Mouse (Mus musculus): ENCODE data around the gene Eif5a. TPM values are rescaled to one million over a fixed set of nuclear protein-coding genes. Genes with fewer than 3 reads are reported as not detected.

The Eif5a gene
- total RNA-seq, 1 experiment from 2014 or later, result 155 TPM

DNA sequence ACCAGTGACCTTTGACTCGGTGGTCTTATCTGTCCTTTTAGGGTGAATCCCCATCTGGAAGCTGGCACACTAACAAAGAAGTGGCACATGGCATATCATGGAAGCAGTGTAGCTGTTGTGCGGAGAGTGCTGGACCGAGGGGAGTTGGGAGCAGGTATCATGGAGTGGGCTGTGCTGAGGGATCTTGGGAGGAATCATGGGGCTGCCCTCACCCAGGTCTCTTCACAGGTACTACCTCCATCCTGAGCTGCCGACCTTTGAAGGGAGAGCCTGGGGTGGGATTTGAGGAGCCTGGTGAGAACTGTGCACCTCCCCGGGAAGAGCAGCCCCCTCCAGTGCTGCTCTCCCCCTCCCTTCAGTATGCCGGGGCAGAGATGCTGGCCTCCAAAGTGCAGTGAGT is 10.1 kb downstream of the Eif5a start:
- no peak for ATAC-seq (ENCODE audit: extremely low read depth, insufficient number of reproducible peaks, low FRiP score, poor library complexity, severe bottlenecking)

- ATAC-seq (ENCODE audit: extremely low read depth, insufficient number of reproducible peaks, low FRiP score, poor library complexity, severe bottlenecking), result no peak
Observed at GRCm38 (mm10) chr11:69910781-69911560, 10.8 kb downstream of the Eif5a start.

- no peak for ATAC-seq (ENCODE audit: extremely low read depth, insufficient number of reproducible peaks, low FRiP score, poor library complexity, severe bottlenecking)
Observed at GRCm38 (mm10) chr11:69910177-69910576, 11.6 kb downstream of the Eif5a start.

DNA sequence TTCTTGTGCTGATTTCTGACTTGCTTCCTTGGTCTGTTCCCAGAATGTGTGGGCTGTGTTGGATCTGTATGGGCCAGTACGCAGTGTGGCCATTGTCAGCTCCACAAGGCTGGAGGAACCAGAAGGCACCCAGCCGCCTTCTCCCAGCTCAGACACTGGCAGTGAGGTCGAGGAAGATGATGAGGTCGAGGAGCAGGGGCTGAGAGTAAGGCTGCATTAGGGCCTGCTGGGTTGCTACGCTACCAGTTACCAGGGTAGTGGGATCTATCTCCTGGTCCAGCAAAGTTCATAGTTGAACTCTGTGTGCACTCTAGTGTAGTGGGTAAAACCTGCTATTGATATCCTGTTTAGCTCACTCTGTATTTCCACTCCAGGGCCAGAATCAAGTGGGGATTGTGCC is 12.6 kb downstream of the Eif5a start:
- no peak for ATAC-seq (ENCODE audit: extremely low read depth, insufficient number of reproducible peaks, low FRiP score, poor library complexity, severe bottlenecking)

- no peak for ATAC-seq (ENCODE audit: extremely low read depth, insufficient number of reproducible peaks, low FRiP score, poor library complexity, severe bottlenecking)
Observed at GRCm38 (mm10) chr11:69908645-69909044, 13.1 kb downstream of the Eif5a start.

GRCm38 (mm10) chr11:69904311-69904710 is 17.4 kb downstream of the Eif5a start:
- no peak for ATAC-seq (ENCODE audit: extremely low read depth, insufficient number of reproducible peaks, low FRiP score, poor library complexity, severe bottlenecking)

DNA sequence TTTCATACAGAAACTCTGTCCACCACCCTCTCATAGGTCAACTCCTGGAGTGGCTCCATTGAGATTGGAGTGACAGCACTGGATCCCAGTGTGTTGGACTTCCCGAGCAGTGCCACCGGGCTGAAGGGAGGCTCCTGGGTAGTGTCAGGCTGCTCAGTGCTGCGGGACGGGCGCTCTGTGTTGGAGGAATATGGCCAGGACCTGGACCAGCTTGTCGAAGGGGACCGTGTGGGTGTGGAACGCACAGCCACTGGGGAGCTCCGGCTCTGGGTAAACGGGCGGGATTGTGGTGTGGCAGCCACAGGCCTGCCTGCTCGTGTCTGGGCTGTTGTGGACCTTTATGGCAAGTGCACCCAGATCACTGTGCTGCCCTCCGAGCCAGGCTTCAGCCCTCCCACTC is 18.8 kb downstream of the Eif5a start:
- no peak for ATAC-seq (ENCODE audit: extremely low read depth, insufficient number of reproducible peaks, low FRiP score, poor library complexity, severe bottlenecking)

GRCm38 (mm10) chr11:69901993-69902392 is 19.8 kb downstream of the Eif5a start:
- ATAC-seq (ENCODE audit: extremely low read depth, insufficient number of reproducible peaks, low FRiP score, poor library complexity, severe bottlenecking), result no peak

GRCm38 (mm10) chr11:69901406-69901846 is 20.3 kb downstream of the Eif5a start:
- ATAC-seq (ENCODE audit: extremely low read depth, insufficient number of reproducible peaks, low FRiP score, poor library complexity, severe bottlenecking), result peak; percentile 75

DNA sequence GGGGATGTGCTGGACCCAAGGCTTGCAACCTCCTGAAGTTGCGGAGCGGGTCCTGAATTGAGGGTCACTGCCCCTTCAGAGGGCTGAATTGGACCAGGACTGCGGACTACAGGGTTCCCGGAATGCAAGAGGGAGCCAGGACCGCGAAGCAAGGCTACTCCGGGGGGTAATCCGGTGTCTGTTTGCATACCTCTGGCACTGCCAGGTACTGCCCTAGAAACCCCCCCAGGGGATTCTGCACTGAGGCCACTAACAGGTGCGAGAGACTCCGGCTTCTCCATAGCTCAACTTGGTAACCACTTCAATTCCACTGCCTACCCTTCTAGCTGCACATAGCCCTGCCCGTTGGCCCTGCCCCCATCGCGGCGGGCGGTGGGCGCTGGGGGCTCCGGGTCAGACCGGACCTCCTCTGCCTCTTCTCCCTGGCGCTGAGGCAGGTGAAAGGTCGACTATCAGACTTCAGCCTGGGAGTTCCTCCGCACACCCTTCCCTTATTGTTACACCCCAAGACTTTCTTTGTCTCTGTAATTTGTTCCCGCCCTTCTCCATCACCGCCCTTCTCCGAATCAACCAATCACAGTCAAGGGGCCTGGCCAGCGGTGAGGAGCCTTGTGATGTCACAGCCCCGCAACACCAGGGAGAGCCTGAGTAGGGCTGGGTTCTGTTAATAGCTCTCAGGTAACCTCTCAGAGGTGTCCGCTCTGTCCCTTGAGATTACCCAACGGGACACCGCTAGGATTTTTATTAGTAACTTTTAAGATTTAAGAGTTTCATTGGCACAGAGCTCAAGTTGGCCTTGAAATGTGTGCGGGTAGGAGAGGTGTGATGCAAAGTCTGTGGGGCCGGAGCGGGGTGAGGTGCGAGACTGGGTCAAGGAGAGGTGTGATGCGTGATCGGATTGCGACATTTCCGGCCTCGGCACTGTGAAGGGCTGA is 21.0 kb downstream of the Eif5a start, which contains the start of the genes 2810408A11Rik and Neurl4:
Gene 2810408A11Rik (minus strand): TSS at position 517 of the 935 bp plus-strand sequence.
Gene Neurl4 (plus strand): TSS at position 602 of the 935 bp plus-strand sequence.
- peak; percentile 86 for ATAC-seq (ENCODE audit: extremely low read depth, insufficient number of reproducible peaks, low FRiP score, poor library complexity, severe bottlenecking)

DNA sequence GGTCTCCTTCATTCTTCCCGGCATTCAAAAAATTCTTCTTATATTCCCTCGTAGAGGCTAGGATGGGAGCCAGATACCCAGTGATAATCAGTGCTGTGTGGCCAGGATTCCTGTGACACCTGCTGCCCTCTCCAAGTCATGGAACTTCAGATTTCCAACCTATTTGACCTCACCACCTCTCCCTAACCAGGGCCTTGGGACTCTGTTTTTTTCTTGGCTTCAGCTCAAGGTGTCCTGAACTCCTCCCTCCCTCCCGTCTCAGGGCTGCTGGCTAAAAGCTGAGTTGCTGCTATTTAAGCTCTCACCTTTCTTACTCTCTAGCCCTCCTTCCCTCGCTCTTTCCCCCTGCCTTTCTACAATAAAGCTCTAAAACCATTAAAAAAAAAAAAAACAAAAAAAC is 21.9 kb downstream of the Eif5a start:
- ATAC-seq (ENCODE audit: extremely low read depth, insufficient number of reproducible peaks, low FRiP score, poor library complexity, severe bottlenecking), result no peak

- ATAC-seq (ENCODE audit: extremely low read depth, insufficient number of reproducible peaks, low FRiP score, poor library complexity, severe bottlenecking), result peak; percentile 51
Observed at GRCm38 (mm10) chr11:69895291-69895690, 26.5 kb downstream of the Eif5a start, which contains the start of gene Acap1. Gene Acap1, minus strand, starts transcription at chr11:69895539.

DNA sequence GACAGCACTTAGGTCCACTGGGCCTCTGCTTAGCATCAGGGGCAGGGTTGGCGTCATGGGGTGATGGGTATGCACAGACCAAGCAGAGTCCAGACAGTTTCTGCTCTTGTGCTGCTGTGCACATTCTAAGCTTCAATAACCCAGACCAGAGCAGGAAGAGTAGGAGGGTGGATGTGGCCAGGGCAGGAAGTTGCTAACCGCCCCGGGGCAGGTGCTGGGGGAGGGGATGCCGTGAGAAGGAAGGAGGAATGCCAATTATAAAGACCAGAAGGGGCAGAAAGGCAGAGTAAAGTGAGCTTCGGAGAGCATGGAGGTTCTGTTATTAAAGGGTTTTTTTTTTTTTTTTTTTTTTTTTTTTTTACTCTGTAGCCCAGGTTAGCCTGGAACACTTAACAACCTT is 27.1 kb downstream of the Eif5a start:
- ATAC-seq (ENCODE audit: extremely low read depth, insufficient number of reproducible peaks, low FRiP score, poor library complexity, severe bottlenecking), result peak; percentile 87

- ATAC-seq (ENCODE audit: extremely low read depth, insufficient number of reproducible peaks, low FRiP score, poor library complexity, severe bottlenecking), result no peak
Observed at GRCm38 (mm10) chr11:69891482-69891881, 30.3 kb downstream of the Eif5a start.

DNA sequence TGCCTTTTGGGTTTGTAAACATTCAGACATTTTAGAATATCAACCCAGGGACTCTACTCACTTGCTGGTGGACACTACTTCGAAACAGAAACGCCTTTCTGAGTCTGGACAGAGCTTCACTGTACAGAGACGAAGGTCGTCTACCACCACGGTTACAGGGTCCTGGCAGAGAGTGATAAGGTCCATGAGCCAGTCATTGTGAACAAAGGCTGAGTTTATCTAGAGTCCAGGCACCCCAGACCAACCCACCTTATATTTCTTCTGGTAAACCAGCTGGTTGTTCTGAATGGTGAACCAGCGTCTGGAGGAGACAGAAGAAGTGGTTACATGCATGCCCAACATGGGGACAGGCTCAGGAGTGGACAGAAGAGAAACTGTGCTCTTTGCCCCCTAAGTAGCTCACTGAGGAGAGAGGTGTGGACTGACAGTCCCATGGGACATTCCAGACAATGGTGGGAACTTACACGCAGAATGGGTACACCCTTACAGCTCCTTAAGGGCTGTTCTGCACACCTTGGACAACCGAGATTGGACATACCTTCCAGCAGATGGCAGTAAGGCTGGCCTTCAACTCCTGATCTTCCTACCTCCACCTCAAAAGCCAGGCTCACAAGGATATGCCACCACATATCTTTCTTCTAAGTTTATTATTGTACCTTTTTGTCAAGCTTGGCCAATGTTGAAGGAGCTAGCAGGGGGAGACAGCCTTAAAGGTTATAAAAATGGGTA is 34.7 kb downstream of the Eif5a start:
- ATAC-seq (ENCODE audit: extremely low read depth, insufficient number of reproducible peaks, low FRiP score, poor library complexity, severe bottlenecking), result no peak

- no peak for ATAC-seq (ENCODE audit: extremely low read depth, insufficient number of reproducible peaks, low FRiP score, poor library complexity, severe bottlenecking)
Observed at GRCm38 (mm10) chr11:69884663-69885062, 37.1 kb downstream of the Eif5a start.

- ATAC-seq (ENCODE audit: extremely low read depth, insufficient number of reproducible peaks, low FRiP score, poor library complexity, severe bottlenecking), result no peak
Observed at GRCm38 (mm10) chr11:69884240-69884639, 37.5 kb downstream of the Eif5a start.

- no peak for ATAC-seq (ENCODE audit: extremely low read depth, insufficient number of reproducible peaks, low FRiP score, poor library complexity, severe bottlenecking)
Observed at GRCm38 (mm10) chr11:69883527-69884151, 38.1 kb downstream of the Eif5a start.

- no peak for ATAC-seq (ENCODE audit: extremely low read depth, insufficient number of reproducible peaks, low FRiP score, poor library complexity, severe bottlenecking)
Observed at GRCm38 (mm10) chr11:69883066-69883465, 38.7 kb downstream of the Eif5a start.
